Mouse (Mus musculus): ENCODE data around the gene Clca3b.
"Not testable (repeated sequence)": the region's sequence is repeated elsewhere in the genome, so short reads cannot be mapped to it uniquely, and the experiment has no call there.

Clca3b gene

DNA sequence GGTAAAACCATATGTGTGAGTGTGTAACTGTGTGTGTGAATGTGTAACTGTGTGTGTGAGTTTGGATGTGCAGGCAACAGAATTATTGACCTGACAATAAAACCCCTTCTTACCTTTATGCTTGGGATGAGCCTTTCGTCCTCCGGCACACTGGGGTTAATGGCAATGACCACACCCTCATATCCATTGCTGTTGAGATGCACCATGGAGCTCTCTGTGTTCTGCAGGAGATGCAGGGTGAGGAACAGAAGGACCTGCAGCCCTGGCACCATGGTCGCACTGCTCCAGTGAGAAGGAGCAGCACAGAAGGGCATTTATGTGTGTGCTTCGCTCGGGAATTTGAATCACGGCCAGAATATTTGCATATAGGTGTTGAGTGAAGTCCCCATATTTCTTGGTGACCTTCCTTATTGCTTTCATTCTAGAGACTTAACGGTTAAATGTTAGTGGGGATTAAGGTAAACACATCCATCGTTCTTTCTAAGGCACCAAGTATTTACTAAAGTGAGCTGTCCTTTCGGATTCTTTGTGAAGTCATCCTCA is at the start of gene Clca3b:
Gene Clca3b, minus strand, starts transcription at position 344 of the 543 bp plus-strand sequence.
- not testable (repeated sequence) for DNase-seq (ENCODE audit: low spot score)

DNA sequence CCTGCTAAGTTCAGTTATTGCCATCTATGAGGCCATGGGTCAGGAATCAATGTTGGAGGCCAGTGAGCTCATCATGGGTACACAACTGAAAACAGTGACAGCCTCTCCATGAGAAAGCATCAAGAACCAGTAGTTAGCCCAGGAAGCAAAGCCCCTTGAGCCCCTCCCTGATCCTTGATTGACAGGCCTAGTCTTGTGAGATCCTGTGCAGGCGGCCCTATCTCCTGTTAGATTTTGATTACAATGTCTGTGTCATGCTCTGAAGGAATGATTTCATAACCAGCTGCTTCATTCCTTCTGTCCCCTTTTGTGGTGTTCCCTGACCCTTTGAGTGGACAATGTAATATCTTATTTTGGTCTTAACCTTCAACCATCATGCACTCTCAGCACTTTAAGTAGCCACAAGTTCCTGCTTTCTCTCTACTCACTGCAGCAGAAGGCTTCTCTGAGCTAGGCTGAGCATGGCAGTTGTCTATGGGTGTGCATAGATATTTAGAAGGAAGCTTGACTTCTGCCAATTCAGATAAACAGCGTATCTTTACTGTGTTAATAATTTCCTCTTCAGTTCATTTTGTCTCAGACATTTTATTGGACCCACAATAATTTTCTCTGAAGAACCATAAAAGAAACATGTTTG is 48.0 kb upstream of the Clca3b start:
- no peak for DNase-seq (ENCODE audit: low spot score)

DNA sequence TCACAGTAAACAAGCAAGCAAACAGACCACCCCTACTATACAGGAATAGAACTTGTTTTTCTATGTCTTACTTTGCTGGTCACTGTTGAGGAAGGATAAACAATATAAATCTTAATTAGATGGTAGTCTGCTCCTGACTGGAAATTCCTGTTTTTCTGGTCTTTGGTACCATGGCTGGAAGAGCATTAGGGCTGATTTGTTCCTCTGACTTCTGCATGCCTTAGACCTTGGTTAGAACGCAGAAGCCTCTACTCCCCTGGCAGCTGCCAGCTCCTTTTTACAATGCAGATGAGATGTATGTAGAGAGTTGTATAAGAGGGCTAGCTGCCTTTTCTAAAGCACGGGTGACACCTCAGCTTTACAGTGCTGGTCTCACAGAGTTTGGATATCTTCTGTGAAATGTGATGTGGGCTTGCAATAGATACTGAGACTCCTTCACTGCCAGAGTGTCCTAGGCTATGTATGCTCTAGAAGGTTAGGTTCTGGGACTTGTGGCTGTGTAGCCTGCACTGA is 41.1 kb upstream of the Clca3b start:
- DNase-seq (ENCODE audit: low spot score): no peak

DNA sequence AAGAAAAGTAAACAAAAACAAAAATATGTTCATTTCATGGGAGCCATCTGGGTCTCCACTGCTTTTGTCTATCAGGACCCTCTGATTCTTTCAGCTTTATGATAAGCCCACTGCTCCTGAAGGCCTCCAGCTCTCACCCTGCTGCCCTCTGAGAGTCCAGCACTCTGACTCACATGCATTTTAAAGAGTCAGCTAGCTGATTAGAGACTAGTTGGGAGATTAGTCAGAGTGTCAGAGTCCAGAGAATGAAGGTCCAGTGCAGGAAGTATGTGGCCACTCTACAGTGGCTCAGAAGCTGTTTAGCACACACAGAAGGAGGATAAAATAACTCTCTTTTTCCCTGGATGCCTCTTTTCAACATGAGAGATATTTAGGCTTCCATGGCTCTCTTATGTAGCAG is 37.8 kb upstream of the Clca3b start:
- DNase-seq (ENCODE audit: low spot score): peak; percentile 5

DNA sequence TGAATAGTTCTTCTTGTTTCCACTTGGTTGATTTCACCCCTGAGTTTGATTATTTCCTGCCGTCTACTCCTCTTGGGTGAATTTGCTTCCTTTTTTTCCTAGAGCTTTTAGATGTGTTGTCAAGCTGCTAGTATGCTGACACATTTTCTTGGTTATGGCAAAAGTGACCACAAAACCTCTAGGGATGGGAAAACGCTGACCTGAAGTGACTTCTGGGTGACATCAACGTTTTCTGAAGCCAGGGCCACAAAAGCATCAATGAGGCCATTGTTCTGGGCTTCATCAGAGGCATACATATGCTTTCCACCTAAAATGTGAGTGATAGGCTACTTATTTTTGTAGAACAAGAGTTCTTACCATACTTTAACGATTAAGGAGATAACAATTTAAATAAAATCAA is 22.9 kb upstream of the Clca3b start:
- not testable (repeated sequence) for DNase-seq (ENCODE audit: low spot score)

DNA sequence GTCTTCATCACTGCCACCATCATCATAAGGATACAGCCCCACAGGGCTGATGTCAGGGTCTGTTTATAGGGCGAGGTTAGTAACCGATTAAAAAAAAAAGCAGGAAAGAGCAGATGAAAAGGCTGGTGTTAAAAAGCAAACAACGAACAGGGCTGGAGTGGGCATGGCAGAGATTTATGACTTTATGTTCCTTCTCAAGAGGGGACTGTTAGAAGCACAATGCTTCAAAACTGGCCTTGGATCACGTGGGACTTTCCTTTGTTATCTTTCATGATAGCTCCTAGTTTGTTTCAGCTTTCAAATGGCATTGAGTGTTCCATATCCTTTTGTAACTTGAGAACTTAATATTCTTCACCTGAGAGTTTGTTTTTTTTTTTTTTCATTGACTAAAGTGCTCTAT is 427 bp upstream of the Clca3b start:
- no peak for DNase-seq (ENCODE audit: low spot score)

DNA sequence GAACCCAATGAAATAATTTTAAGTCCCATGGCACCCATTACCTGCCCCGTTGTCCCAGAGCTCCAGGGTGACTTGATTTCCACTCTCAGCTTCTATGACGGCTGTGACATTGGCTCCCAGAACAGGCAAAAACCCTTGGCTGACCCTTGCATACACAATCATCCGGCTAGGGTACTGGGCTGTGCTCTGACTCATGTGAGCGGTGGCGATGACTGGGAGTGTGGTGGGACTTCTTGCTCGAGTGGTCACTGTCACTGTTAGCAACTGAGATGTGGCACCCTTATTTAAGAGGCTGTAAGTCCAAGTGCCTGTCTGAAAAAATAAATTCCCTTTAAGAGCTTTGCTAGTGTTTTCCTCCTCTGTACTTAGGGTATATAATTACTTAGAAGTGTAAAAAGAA is 21.9 kb downstream of the Clca3b start:
- no peak for DNase-seq (ENCODE audit: low spot score)

DNA sequence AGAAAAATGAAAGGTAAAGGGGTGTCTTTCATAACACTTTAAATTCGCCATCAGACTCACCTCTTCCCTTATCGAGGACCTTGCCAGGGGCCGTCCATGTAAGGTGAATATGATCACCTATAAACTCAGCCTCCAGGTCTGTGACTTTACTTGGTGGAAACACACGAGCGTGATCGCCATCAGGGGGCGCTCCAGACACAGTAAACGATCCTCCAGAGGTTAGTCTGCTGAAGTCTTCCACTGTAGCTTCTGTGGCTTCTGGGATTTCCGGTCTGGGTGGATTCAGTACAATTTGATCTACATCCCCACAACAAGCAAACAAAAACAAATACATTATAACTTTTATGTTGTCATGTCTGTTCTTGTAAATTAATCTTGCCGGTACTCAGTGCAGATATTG is 24.0 kb downstream of the Clca3b start:
- peak; percentile 35 for DNase-seq (ENCODE audit: low spot score)

DNA sequence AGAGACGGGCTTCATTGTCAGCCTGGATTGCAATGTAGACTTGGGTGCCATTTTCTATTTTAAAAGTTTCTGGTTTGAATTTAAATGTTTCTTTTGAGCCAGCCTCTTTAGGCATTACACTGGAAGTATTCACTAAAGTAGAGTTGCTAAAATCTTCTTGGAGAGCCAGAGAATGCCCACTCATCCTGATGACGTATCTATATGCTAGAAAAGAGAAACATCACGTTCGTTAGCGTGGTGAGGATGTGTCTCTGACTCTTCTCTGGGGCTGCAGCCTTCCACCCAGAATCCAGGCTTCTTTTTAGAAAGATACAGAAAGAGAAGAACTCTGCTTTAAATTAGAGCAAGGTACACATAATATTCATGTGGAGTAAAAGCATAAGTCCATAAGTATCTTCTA is 25.8 kb downstream of the Clca3b start:
- no peak for DNase-seq (ENCODE audit: low spot score)

DNA sequence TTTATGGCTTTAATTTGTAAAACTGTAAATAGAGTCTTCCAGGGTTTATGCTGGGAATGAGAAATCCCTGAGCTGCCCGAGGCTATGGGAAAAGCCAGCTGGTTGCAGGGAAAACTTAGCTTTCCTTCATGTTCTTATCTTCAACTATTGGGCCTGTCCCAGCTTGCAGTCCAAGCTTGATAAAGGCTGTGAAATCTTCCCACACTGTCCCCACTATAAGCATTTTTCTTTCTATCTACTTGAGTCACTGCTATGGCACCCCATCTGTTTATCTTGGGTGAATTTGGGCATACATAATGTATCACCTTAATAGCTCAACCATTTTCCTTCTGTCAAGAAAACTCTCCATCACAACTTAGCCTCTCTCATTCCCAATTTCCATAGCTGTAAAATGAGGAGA is 28.5 kb downstream of the Clca3b start:
- DNase-seq (ENCODE audit: low spot score): no peak

DNA sequence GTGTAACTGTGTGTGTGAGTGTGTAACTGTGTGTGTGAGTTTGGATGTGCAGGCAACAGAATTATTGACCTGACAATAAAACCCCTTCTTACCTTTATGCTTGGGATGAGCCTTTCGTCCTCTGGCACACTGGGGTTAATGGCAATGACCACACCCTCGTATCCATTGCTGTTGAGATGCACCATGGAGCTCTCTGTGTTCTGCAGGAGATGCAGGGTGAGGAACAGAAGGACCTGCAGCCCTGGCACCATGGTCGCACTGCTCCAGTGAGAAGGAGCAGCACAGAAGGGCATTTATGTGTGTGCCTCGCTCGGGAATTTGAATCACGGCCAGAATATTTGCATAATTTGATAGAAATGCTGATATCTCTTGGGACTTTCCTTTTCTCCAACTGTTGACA is 29.9 kb downstream of the Clca3b start, which contains the start of gene Clca3a2:
Gene Clca3a2, minus strand, starts transcription at position 276 of the 400 bp plus-strand sequence.
- not testable (repeated sequence) for DNase-seq (ENCODE audit: low spot score)

DNA sequence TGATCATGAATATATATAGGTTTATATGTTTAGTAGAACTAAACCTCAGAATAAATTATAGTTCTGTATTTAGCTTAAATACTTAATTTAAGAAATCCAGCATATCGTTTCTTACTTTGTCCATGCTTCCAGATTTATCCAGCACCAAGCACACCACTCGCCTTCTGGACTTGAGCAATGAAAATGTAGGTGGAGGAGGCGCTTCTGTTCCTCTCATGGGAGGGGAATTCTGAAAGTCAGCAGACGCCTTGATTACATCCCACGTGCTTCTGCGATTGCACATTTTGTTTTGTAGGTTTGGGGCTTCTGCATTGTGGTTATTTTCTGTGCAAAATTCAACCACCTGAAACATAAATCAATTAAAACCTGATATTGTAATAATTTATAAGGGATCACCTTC is 35.8 kb downstream of the Clca3b start:
- not testable (repeated sequence) for DNase-seq (ENCODE audit: low spot score)

DNA sequence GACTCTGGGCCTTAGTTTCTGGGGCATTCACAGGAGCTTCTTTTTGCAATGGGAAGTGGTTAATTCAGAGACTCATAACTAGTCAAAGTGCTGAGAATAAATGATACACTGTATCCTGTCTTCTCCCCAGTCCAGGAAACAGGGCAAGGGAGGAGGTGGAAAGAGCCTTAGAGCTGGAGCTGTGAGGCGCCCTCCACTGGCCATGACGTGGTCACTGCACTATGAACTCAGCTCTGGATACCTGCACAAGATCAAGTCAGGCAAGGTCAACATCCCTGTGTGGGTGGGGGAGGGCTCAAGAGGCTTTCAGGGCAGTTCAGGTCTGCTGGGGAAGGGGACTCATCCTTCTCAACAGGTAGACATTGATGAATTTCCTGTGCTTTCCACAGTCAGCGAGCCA is 37.3 kb downstream of the Clca3b start:
- DNase-seq (ENCODE audit: low spot score): no peak

DNA sequence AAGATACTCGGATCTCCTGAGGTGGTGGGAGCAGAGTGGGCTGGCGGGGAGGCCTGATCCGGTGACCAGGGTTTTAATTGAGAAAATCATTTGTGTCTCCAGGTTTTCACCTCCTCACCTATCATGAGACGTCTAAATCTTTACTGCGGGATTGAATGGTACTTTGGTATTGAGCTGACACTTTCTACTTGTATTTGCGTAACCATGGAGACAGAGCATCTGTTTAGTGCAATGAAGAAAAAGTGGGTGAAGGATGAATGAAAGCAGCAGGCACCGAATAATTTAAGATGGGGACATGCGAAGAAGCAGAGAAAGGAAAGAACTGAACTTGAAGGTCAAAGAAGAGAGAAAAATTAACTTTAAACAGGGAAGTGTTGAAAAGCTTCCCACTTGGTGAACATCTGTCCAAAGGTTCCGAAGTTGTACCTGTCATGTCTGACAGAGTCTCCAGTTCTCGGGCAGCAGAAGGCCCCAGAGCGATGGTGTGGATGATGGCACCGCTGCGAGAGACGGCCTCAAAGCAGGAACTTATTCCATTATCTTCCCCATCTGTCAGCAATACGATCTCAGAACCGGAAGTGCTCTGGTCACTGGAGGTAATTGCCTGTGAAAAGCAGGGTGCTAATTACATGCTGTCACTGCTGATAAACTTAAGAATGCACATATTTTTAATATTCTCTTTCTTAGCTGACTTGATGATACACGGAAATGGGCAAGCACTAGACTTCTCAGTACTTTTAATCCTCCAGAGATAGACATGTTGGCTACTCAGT is 40.8 kb downstream of the Clca3b start:
- DNase-seq (ENCODE audit: low spot score): not testable (repeated sequence)

DNA sequence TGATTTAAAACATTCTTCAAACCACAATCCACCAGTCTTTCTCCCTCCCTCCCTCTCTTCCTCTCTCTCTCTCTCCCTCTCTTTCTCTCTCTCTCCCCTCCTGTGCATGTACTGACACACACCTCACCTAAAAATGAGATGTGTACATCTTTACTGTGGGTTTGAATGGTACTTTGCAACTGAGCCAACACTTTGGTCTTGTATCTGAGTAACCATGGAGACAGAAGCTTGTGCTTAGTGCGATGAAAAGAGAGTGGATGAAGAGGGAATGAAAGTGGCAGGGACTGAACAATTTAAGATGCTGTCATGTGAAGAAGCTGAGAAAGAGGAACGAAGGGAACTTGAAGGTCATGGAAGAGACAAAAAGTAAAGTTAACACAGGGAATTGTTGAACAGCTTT is 42.5 kb downstream of the Clca3b start:
- not testable (repeated sequence) for DNase-seq (ENCODE audit: low spot score)

DNA sequence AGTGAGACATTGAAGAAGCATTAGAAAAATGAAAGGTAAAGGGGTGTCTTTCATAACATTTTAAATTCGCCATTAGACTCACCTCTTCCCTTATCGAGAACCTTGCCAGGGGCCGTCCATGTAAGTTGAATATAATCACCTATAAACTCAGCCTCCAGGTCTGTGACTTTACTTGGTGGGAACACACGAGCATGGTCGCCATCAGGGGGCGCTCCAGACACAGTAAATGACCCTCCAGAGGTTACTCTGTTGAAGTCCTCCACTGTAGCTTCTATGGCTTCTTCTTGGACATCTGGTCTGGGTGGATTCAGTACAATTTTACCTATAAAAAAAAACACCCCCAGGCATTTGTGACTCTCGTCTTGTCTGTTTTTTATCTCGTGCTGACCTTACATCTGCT is 47.3 kb downstream of the Clca3b start:
- DNase-seq (ENCODE audit: low spot score): no peak

DNA sequence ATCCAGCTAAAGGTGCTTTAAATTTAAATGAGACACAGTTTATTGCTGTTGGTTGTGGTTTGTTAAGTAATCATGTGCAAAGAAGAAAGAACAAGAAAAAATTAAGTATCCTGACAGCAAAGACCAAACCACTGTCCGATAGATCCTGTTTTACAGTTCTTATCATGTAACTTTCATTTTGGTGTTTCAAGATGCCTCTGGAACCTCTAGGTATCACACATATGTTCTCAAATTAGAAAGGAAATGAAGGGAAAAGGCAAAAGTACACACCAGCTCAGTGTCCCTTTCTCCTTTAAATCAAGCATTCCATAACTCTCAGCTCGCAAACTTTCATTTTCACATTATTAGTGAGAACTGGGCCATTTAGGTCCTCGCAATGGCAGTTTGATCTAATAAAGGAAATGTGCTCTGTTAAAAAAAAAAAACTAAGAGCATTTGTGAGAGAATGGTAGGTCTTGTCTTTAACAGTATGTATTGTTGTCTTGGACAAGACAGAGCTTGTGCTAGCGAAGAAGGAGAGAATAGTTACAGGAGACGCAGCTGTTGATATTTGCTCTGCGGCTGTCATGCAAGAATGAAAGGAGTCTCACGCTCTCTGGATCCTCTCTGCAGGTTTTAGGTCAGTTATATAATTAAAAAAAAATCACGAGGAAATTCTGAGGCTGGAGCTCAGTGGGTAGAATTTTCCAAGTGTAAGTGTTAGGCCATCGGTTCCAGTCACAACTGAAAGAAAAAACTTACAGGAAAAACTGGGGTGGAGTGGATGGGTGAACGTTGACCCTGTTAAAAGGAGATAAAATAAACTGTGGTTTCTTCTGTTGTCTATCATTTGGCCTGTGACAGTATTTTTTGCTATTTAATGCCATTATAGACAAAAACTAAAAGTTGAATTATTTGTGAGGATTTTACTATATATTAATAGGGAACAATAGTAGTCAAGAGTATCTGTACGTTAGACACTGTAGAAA is 63.7 kb downstream of the Clca3b start:
- no peak for DNase-seq (ENCODE audit: low spot score)

Measured in yolk sac, embryonic 10.5 days (tissue).